Mouse (Mus musculus) c-Kit-positive CD71-positive TER-119-positive erythroid progenitor cells, embryonic 14.5 days (primary cell): Measurements from ENCODE around the gene Bpifc.

ENCODE experiments used
- DNase-seq: peaks from one replicate; pipeline ENCODE4 v3.0.0-alpha.2; 2013; ENCODE audit warnings: low spot score

Bpifc gene

DNA sequence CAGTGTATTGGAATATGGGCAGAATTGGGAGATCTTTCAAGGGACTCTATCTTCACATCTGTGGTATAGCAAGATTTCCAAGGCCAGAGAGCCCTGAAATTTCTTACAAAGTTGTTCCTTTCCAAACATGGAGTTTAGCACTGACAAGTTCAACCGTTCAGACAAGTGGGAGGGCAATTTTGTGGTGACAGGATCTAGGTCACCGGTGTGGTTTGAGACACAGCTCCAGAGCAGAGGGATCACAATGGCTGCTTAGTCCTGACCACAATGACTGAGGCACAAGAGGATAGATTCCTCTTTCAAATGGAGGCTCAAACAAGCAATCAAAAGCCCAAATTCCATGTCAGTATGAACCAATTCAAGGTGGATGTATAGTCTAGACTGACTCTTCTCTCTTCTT is 523 bp downstream of the Bpifc start:
- no peak for DNase-seq

DNA sequence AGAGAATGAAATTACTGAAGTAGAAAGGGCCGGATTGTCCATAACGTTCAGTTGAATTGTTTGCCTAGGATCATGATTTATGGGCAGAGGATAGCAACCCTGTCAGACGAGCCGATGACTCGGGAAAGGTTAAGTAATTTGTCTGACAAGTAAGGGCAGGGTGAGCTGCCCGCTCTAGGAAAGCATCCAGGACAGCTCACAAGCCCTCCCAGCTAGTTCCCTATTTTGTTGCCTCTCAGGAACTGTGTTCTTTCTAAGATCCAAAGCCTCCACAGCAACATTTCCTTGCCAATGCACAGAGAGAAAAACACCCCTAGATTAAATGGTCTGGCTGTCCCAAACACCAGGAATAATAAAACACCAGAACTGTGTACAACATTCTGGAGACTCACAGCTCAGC is 1.1 kb downstream of the Bpifc start:
- DNase-seq = no peak

DNA sequence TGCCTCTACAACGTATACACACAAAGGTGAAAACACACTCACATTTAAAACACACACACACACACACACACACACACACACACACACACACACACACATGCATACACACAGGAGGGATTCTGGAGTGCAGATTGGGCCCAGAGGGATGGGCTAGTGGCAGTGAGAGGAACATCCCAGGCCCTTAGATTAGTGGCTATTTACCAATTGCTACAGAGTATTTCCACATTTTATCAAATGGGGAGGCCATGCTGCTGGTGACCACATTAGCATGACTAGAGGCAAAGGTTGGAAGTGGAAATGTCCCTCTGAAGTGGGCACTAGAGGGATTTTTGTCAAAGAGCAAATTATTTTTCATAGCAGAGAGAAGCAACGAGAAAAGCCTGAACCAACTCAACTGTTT is 2.0 kb downstream of the Bpifc start:
- DNase-seq = no peak

DNA sequence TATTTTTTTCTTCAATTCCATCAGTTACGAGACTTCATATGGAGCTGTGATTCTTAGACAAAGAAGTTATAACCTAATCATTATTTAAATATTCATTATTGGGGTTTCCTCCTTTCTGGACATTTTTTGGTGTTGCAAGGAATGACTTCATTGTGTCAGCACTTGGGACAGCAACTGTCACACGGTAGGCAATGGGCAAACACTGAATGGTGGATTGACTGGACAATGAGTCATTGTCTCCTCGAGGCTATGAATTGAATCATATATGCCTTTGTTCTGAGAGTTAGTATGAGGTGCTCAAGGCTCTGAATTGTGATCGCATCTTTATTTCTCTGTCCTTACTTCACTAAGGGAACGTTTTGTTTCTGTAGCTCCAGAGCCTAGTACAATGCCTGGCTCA is 5.2 kb downstream of the Bpifc start:
- no peak for DNase-seq

DNA sequence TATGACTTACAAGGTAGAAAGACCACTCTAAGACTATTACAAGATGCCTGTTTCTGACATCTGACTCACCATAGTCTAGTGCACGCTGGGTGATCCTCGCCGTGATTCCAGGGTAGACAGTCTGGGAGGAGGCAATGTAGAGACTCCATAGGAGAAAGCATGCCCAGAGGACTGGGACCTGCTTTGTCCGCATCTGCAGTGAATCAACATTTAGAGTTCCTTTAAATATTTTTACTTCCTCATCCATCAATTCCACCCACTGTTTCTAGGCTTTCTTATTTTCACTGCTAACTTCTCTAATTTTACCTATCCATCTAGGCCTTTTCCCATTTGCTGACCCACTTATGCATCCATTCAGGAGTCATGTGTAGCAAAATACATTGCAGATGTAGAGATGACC is 11.2 kb downstream of the Bpifc start:
- DNase-seq = no peak

DNA sequence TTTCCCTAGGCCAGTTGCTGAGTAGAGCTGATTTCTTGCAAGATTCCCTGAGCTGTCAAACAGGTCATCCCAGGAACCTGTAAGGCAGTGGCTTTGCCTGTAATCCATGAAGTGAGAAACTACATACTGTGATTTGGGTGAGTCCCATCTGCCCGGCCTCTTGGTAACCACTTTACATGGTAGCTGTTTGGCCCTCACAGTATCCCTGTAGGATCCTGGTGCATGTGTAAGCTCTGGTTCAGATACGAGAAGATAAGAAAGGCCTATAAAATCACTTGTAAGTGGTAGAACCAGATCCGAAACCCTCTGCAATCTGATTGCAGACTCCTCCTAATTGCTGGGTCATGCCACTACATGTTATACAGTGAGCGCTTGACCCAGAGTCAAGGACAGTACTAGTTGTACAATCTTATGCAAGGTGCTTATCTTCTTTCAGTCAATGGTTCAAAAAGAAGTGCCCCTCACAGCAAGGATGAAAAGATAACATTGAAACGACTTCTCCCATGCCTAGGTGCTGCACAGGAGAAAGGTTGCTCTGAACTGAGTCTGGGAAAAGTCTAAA is 17.1 kb downstream of the Bpifc start:
- DNase-seq = no peak

DNA sequence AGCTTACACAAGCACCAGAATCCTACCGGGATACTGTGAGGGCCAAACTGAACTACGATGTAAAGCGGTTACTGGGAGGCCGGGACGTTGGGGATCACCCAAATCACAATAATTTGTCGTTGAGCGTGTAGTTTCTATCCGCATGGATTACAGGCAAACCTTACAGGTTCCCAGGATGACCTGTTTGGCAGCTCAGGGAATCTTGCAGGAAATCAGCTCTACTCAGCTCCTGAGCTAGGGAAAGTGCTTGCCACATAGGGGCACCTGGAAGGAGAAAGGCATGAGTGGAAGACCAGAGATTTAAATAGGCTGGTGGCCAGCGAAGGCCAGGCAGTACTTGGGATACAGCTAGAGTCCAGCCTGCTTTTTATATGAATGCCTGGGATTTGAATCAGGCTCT is 17.9 kb downstream of the Bpifc start:
- DNase-seq = no peak

DNA sequence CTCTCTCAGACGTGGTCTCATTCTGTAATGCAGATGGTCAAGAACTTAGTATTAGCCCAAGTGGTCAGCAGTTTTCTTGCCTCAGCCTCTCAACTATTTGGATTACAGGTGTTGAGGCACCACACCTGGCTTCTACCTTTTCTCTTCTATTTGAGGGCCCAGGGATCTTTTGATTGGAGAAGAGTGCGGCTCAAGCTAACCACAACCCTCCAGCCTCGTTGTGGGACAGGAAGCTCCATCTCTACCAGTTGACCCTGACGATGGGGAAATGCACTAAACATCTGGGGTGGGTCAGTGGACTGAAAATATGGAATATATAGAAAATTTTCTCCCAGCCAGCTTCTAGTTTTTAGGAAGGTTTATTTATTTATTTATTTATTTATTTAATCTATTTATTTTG is 19.3 kb downstream of the Bpifc start:
- no peak for DNase-seq

DNA sequence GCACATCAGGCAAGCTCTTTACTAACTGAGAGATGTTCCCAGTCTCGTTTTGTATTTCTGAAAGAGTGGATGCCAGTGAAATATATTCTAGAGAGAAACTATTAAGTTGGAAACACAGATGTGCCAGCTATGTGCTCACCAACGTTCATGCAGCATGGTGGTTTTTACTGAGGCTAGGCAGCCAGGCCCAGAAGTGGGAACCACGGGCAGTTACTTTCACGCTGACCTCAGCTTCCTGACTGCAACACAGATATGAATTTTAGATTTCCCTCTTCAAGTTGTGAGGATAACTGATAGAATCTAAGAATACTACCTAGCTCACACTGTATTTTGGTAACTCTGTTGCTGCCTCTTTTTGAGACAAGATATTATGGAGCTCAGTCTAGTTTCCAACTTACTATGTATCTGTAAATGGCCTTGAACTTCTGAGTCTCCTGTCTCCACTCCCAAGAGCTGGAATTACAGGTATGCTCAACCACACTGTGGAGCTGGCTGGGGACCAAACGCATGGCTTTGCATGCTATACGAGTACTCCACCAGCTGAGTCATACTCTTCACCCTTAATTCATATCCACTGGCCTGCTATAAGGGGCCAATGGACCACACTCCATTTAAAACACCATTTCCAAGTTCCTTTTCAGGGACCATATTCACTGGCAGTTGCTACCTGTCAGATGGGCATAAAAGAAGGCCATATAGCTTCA is 22.1 kb downstream of the Bpifc start:
- no peak for DNase-seq

DNA sequence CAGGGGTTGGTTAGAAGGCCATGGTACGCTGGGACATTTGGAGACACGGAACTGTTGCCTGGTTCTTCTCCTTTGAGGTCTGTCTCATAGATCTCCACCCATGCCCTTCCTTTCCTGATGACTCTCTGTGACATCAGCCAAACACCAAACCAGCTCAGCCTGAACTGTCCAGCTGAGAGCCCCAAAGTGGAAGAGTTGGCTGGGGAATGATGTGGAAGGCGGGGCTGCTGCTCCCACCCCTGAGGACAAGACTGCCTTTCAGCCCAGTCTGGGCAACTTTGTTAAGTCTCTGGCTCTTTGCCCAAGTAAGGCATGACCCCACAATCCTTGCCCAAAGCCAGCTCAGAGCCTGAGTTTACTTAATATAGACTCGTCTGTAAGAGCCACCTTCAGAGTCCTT is 38.8 kb downstream of the Bpifc start:
- no peak for DNase-seq

DNA sequence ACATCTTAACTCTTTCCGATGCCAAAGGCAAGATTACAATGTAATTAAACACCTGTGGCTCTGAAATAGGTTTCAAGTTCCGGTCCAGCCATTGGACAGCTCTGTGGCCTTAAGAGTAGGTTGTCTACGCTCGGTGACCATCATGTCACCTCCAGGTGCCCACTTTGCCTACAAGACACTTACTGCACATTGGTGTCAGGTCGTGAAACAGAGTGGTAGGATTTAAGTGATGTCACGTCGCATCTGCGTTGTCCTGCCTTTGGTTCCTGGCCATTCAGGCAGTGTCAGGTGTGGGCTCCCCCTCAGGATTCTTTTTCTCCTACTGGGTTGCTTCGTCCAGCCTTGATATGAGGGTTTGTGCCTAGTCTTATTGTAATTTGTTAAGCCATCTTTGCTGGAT is 39.9 kb downstream of the Bpifc start:
- DNase-seq = no peak

DNA sequence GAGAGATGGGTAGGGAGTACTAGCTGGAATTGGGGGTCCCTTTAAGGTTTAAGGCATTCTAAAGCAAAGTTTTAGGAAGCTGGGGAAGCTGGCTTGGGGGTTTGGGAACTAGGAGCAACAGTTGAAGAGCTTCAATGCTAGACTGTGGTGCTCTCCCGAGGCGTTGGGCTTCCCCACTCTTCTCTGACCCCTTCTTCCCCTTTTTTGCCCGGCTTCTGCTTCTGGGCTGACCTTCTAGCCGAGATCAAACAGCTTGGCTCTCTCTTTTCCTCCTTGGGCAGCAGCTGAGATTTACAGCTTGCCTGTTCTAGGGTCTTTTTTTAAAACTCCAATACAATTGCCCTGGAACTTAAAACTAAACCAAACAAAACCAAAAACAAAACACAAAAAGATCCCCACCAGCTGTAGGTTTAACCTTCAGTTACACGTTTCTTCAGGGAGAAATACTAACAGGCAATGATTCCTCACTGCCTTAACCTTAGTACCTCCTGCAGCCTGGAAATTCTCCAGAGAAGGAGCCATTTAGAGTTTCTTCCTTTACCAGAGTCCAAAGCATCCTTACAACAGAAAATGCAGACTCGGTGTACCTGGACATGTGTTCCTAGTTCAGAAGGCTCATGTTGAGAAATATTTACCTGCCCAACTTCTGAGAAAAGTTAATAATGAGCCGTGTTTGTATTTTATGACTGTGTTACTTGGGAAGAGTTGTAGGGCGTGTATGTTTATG is 41.6 kb downstream of the Bpifc start:
- DNase-seq = no peak

DNA sequence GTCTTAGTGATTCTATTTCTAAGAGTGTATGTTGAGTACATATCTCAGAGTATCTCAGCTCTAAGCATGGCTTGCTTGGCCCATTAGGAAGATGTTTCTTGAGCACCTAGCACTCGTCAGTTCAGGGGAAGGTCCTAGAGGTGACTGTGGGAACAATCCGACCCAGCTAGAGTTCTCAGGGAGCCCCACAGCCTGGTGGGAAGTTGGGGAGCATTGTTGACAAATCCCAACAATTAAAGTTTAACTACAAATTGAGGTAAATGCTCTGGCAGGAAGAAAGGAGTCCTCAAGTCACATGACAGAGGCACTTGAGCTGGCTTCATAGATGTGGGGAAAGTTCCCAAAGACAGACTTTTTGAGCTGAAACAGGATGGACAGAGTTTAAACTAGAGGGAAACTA is 43.0 kb downstream of the Bpifc start:
- DNase-seq = no peak

DNA sequence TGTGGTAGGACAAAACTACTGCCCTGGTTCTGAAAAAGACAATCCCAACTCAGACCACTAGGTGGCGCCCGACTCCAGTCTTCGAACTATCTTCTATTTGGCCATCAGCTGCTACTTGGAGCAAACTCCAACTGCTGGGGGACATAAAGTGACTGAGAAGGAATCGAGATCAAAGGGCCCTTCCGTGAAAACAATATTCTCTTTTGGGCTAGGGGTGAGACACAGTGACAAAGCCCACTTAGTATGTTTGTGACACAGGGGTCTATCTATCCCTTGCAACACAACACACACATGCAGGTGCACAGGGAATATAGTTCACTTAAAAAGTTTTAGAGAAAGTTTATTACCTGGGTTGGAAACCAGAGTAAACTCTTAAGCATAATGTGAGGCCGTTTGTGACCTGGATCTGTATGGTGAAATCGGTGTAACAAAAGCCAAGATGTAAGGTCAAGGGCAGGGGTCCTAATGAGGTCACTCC is 43.5 kb downstream of the Bpifc start:
- DNase-seq = peak; percentile 64

DNA sequence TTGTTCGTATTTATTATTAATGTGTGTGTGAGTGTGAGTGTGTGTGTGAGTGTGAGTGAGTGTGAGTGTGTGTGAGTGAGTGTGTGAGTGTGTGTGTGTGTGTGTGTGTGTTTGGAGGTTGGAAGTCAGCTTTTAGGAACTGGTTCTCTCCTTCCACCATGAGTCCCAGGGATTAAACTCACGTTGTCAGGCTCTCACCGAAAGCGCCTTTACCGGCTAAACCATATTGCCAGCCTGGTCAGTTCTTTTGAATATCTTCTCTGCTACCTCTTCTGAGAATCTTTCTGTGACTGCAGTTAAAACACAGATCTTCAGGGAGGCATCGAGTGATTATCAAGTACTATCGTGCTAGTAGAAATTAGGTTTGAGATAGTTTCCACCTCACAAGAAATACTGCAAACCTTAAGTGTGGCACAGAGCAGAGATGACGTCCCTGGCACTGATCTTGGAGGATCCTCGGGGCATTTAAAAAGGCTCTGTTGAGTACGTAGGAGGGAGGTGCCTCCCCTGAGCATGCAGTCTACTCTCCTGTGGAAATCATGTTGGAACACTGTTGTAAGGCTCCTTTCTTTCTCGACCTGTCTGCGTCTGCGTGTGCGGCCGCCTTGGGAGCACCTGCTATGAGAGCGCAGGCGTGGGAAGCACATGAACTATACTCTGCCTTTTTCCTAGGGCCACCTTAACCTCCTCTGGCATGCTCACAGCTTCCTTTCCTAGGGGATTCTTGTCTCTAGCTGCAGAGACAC is 44.1 kb downstream of the Bpifc start:
- no peak for DNase-seq

DNA sequence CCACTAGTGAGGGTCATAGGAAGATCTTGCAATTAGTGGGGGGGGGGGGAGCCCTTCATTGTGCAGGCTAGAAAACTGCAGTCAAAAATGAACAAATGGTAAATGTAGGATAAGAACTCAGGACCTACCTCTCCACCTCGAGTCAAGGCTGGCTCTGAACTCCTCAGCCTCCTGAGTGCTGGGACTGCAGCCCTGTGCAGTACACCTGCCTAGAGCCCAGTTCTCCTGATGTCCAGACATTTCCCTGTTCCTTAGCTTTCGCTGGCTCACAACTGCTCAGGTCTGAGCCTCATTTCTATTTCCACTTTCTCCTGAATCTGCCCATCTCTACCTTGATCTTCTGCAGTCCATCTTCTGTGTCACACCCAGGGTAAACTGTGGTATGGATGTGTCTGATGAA is 45.2 kb downstream of the Bpifc start:
- DNase-seq = no peak

DNA sequence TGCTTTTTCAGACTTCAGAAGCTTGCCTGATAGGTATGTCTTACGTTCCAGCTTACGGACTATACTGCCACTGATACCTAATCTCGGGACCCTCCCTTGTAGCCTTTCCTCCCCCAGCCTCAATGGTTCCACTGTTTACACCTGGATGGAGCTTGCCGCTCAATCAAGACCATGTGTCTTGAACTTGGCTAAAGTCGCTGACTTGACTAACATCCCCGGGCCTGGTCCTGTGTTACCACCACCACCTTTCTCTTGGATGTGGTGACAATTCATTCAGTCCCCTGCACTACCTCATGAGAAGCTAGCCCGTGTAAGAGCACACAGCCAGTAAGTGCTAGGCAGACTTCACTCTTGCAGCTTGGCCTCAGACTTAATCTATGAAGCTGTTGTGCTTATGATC is 47.4 kb downstream of the Bpifc start:
- no peak for DNase-seq

DNA sequence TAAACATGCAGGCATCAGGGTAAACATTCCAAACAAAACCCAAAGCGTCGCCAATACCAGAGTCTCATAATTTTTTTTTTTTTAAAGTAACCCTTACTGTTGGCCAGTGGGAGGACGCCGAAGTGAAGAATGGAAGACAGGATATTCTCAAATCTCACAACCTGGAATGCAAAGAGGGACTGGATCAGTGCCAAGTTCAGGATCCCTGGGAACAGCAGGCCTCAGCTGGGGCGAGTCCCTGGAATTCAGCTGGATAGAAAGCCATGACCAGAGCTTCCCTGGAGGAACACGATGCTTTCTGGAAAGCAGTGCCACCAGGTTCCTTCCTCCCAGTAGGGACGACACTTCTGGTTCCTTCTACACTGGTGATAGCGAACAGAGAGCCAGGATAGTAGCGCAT is 48.8 kb downstream of the Bpifc start:
- no peak for DNase-seq

DNA sequence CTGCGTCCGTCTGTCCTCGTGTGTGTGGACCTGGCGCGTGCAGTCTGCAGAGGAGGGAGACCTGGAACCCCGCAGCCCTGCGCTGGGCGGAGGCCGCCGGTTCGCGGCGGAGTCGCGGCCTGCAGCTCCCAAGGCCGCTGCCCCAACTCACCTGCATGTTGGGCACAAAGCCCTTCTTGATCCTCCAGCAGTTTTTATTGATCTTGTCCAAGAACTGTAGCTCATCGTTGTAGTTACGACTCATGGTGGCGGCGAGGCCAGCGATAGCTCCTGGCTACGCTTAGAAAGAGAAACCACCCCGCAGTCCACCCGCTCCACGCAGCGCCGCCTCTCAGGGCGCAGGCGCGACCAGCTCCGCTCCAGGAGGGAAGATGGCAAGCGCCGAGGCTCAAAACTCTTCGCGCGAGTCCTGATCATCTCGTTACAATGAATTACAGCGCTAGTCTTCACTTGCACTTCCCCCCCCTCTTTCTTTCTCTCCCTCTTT is 54.2 kb downstream of the Bpifc start, which contains the start of gene Rtcb:
Gene Rtcb, minus strand, starts transcription at position 360 of the 487 bp plus-strand sequence.
- peak; percentile 95 for DNase-seq

DNA sequence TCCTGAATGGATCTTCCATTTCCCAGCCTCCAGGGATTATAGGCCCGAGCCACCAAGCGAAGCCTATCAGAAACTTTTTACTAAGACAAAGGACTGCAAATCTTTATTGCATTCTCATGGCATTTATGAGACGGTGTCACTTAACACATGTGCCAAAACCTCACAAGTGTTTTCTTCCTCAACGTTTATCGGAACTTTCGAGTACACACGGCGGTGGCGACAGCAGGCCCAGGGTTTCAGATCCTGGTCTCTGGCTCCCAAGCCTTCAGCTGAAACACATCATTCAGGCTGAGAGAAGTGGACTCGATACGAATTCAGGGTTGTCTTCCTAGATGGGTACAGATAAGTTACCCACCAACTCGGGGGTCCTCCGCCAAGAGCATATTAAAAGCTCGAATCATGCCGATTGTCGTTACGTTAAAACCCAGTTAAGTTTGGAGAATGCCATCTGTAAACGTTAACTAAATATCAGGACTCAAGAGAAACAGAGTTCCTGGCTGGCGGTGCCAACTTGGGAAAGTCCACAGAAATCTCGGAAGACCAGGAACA is 54.8 kb downstream of the Bpifc start:
- DNase-seq = peak; percentile 24

DNA sequence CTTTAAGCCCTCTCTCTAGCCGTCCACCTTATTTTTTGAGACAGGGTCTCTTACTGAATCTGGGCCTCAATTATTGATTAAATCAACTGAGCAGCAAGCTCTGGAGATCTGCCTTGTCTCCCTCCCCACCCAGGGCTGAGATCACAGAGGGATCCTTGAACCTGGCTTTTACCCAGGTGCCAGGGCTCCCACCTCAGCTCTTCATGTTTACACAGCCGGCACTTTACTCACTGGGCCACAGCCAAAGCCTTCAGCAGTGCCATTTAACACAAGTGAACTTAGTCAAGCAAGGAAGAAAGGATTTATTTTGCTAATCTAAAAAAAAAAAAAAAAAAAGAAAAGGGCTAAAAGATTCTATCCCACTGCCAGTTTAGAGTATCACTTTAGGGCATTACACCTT is 57.3 kb downstream of the Bpifc start:
- no peak for DNase-seq

DNA sequence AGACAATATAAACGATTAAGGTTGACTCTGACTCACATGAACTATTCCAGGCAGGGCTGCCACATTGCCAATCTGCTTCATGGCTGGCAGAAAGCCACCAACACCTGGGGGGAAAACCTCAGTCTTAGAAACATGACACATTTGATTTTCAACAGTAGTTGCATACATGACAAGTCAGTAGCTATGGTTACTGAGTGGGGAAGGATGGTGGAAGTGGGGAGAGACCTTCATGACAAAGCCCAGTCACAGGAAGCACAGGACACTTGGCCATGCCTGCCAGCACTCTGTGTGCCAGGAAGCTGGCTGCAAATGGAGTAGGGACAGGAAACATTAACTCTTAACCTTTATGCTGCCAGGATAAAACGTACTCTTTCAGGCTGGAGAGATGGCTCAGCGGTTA is 58.3 kb downstream of the Bpifc start:
- DNase-seq = no peak
